Mouse (Mus musculus): ENCODE measurements around the gene Nsmce3. TPM values are rescaled to one million over a fixed set of nuclear protein-coding genes. Genes with fewer than 3 reads are reported as not detected.

Nsmce3 gene
- 8.0 and 8.1 TPM in 2 replicates for polyA plus RNA-seq (2015; fragmentation: Nextera tagmentation; extraction: Ambion mirVana)

- H3K4me2 ChIP-seq = peak within 1 kb of the TSS; percentile 96
- peaks cover 8% of the 10 kb centered on the region; the same call in 1 of the 2 replicates for H3K36me3 ChIP-seq
- H3K4me1 ChIP-seq = peaks cover 19% of the 10 kb centered on the region
- peaks cover 8% of the 10 kb centered on the region for H3K27me3 ChIP-seq (replicated peaks)
- peak within 1 kb of the TSS; percentile 97 for H3K9ac ChIP-seq
- ATAC-seq (ENCODE audit: extremely low read depth, insufficient number of reproducible peaks, low FRiP score, low TSS enrichment) = peak; percentile 95
- H3K4me3 ChIP-seq = peak within 1 kb of the TSS; percentile 96
- no peaks in the 10 kb centered on the region for H3K9me3 ChIP-seq
- peak within 1 kb of the TSS; percentile 96 for H3K27ac ChIP-seq (replicated peaks)
- WGBS = under 1% methylated on average over 47 of the region's 57 CpGs
These were observed at the start of gene Nsmce3 for GRCm38 (mm10) chr7:64872743-64873241. Nsmce3 (minus strand) TSS chr7:64872997.

- Histone ChIP-seq H3K4me1 (no peaks in the 10 kb centered on the region), H3K27ac (replicated peaks) (no peak overlapping the region)
These were observed 48.4 kb upstream of the Nsmce3 start for GRCm38 (mm10) chr7:64921189-64921588.

GRCm38 (mm10) chr7:64920735-64921134 lies 47.9 kb upstream of the Nsmce3 start:
- Histone ChIP-seq H3K9ac (no peak overlapping the region), H3K27me3 (replicated peaks) (no peaks in the 10 kb centered on the region), H3K4me1 (no peaks in the 10 kb centered on the region), H3K36me3 (no peaks in the 10 kb centered on the region), H3K4me2 (no peak overlapping the region), H3K4me3 (no peak overlapping the region), H3K27ac (replicated peaks) (no peak overlapping the region), H3K9me3 (no peaks in the 10 kb centered on the region)
- no peak for ATAC-seq (ENCODE audit: extremely low read depth, insufficient number of reproducible peaks, low FRiP score, low TSS enrichment)
- WGBS = 69% methylated on average over 5 of the region's 5 CpGs

More at GRCm38 (mm10) chr7:64921189-64921588, 48.4 kb upstream of the Nsmce3 start:
- Histone ChIP-seq H3K4me3 (no peak overlapping the region), H3K27me3 (replicated peaks) (no peaks in the 10 kb centered on the region), H3K9me3 (no peaks in the 10 kb centered on the region), H3K4me2 (no peak overlapping the region), H3K36me3 (no peaks in the 10 kb centered on the region), H3K9ac (no peak overlapping the region)
- ATAC-seq (ENCODE audit: extremely low read depth, insufficient number of reproducible peaks, low FRiP score, low TSS enrichment) = no peak
- 77% methylated on average over 13 of the region's 13 CpGs for WGBS

GRCm38 (mm10) chr7:64916654-64917053 lies 43.9 kb upstream of the Nsmce3 start:
- ATAC-seq (ENCODE audit: extremely low read depth, insufficient number of reproducible peaks, low FRiP score, low TSS enrichment) = no peak
- H3K9me3 ChIP-seq = no peaks in the 10 kb centered on the region
- no peaks in the 10 kb centered on the region for H3K36me3 ChIP-seq
- no peaks in the 10 kb centered on the region for H3K27me3 ChIP-seq (replicated peaks)
- WGBS = 33% methylated on average over 7 of the region's 7 CpGs
- H3K4me3 ChIP-seq = no peak overlapping the region
- H3K27ac ChIP-seq (replicated peaks) = no peak overlapping the region
- H3K9ac ChIP-seq = no peak overlapping the region
- H3K4me1 ChIP-seq = no peaks in the 10 kb centered on the region
- peak overlapping the region; percentile 21; the same call in 1 of the 2 replicates for H3K4me2 ChIP-seq

- no peak for ATAC-seq (ENCODE audit: extremely low read depth, insufficient number of reproducible peaks, low FRiP score, low TSS enrichment)
- no peaks in the 10 kb centered on the region for H3K27me3 ChIP-seq (replicated peaks)
- no peaks in the 10 kb centered on the region for H3K9me3 ChIP-seq
- no peaks in the 10 kb centered on the region for H3K36me3 ChIP-seq
- WGBS = 56% methylated on average over 2 of the region's 2 CpGs
- H3K4me3 ChIP-seq = no peak overlapping the region
- no peak overlapping the region for H3K9ac ChIP-seq
- H3K4me2 ChIP-seq = no peak overlapping the region
- H3K4me1 ChIP-seq = no peaks in the 10 kb centered on the region
- no peak overlapping the region for H3K27ac ChIP-seq (replicated peaks)
These were observed 42.3 kb upstream of the Nsmce3 start for GRCm38 (mm10) chr7:64915121-64915520.

- WGBS = 55% methylated on average over 2 of the region's 2 CpGs
- H3K4me1 ChIP-seq = no peaks in the 10 kb centered on the region
- no peaks in the 10 kb centered on the region for H3K9me3 ChIP-seq
- ATAC-seq (ENCODE audit: extremely low read depth, insufficient number of reproducible peaks, low FRiP score, low TSS enrichment) = no peak
- no peak overlapping the region for H3K9ac ChIP-seq
- no peaks in the 10 kb centered on the region for H3K36me3 ChIP-seq
- no peak overlapping the region for H3K4me2 ChIP-seq
- no peaks in the 10 kb centered on the region for H3K27me3 ChIP-seq (replicated peaks)
- no peak overlapping the region for H3K27ac ChIP-seq (replicated peaks)
- no peak overlapping the region for H3K4me3 ChIP-seq
These were observed 39.1 kb upstream of the Nsmce3 start for GRCm38 (mm10) chr7:64911945-64912344.

GRCm38 (mm10) chr7:64910208-64910607 lies 37.4 kb upstream of the Nsmce3 start:
- ATAC-seq (ENCODE audit: extremely low read depth, insufficient number of reproducible peaks, low FRiP score, low TSS enrichment) = no peak
- no peaks in the 10 kb centered on the region for H3K27me3 ChIP-seq (replicated peaks)
- no peak overlapping the region for H3K9ac ChIP-seq
- 65% methylated on average over 2 of the region's 2 CpGs for WGBS
- H3K36me3 ChIP-seq = no peaks in the 10 kb centered on the region
- H3K4me3 ChIP-seq = no peak overlapping the region
- no peaks in the 10 kb centered on the region for H3K4me1 ChIP-seq
- H3K27ac ChIP-seq (replicated peaks) = no peak overlapping the region
- H3K4me2 ChIP-seq = no peak overlapping the region
- no peaks in the 10 kb centered on the region for H3K9me3 ChIP-seq

GRCm38 (mm10) chr7:64906955-64907354 lies 34.2 kb upstream of the Nsmce3 start:
- Histone ChIP-seq H3K9me3 (peaks cover 3% of the 10 kb centered on the region; the same call in 1 of the 2 replicates), H3K36me3 (no peaks in the 10 kb centered on the region), H3K4me1 (no peaks in the 10 kb centered on the region), H3K27ac (replicated peaks) (no peak overlapping the region), H3K9ac (no peak overlapping the region), H3K4me2 (no peak overlapping the region), H3K4me3 (no peak overlapping the region), H3K27me3 (replicated peaks) (no peaks in the 10 kb centered on the region)
- ATAC-seq (ENCODE audit: extremely low read depth, insufficient number of reproducible peaks, low FRiP score, low TSS enrichment) = no peak
- 53% methylated on average over 5 of the region's 5 CpGs for WGBS

- peaks cover 3% of the 10 kb centered on the region; the same call in 1 of the 2 replicates for H3K9me3 ChIP-seq
- H3K27ac ChIP-seq (replicated peaks) = no peak overlapping the region
- no peaks in the 10 kb centered on the region for H3K27me3 ChIP-seq (replicated peaks)
- no peak overlapping the region for H3K4me2 ChIP-seq
- H3K36me3 ChIP-seq = no peaks in the 10 kb centered on the region
- no peak for ATAC-seq (ENCODE audit: extremely low read depth, insufficient number of reproducible peaks, low FRiP score, low TSS enrichment)
- H3K4me1 ChIP-seq = no peaks in the 10 kb centered on the region
- no peak overlapping the region for H3K4me3 ChIP-seq
- H3K9ac ChIP-seq = no peak overlapping the region
- 83% methylated on average over 3 of the region's 3 CpGs for WGBS
These were observed 32.7 kb upstream of the Nsmce3 start for GRCm38 (mm10) chr7:64905506-64905905.

- H3K9me3 ChIP-seq = peaks cover 3% of the 10 kb centered on the region; the same call in 1 of the 2 replicates
- no peak overlapping the region for H3K9ac ChIP-seq
- no peak overlapping the region for H3K4me3 ChIP-seq
- H3K36me3 ChIP-seq = no peaks in the 10 kb centered on the region
- no peaks in the 10 kb centered on the region for H3K27me3 ChIP-seq (replicated peaks)
- 72% methylated on average over 2 of the region's 2 CpGs for WGBS
- H3K4me1 ChIP-seq = no peaks in the 10 kb centered on the region
- ATAC-seq (ENCODE audit: extremely low read depth, insufficient number of reproducible peaks, low FRiP score, low TSS enrichment) = no peak
- H3K27ac ChIP-seq (replicated peaks) = no peak overlapping the region
- no peak overlapping the region for H3K4me2 ChIP-seq
These were observed 27.5 kb upstream of the Nsmce3 start for GRCm38 (mm10) chr7:64900249-64900648.

GRCm38 (mm10) chr7:64896587-64896986 lies 23.8 kb upstream of the Nsmce3 start:
- Histone ChIP-seq H3K9ac (no peak overlapping the region), H3K36me3 (no peaks in the 10 kb centered on the region), H3K4me2 (no peak overlapping the region), H3K9me3 (no peaks in the 10 kb centered on the region), H3K27ac (replicated peaks) (no peak overlapping the region), H3K4me1 (no peaks in the 10 kb centered on the region), H3K27me3 (replicated peaks) (no peaks in the 10 kb centered on the region), H3K4me3 (no peak overlapping the region)
- no peak for ATAC-seq (ENCODE audit: extremely low read depth, insufficient number of reproducible peaks, low FRiP score, low TSS enrichment)
- WGBS = 79% methylated on average over 6 of the region's 6 CpGs

- H3K9me3 ChIP-seq = no peaks in the 10 kb centered on the region
- no peaks in the 10 kb centered on the region for H3K36me3 ChIP-seq
- no peak overlapping the region for H3K9ac ChIP-seq
- WGBS = 41% methylated on average over 5 of the region's 5 CpGs
- no peak overlapping the region for H3K27ac ChIP-seq (replicated peaks)
- ATAC-seq (ENCODE audit: extremely low read depth, insufficient number of reproducible peaks, low FRiP score, low TSS enrichment) = no peak
- peaks cover 6% of the 10 kb centered on the region for H3K4me1 ChIP-seq
- no peaks in the 10 kb centered on the region for H3K27me3 ChIP-seq (replicated peaks)
- no peak overlapping the region for H3K4me3 ChIP-seq
- no peak overlapping the region for H3K4me2 ChIP-seq
These were observed 22.9 kb upstream of the Nsmce3 start for GRCm38 (mm10) chr7:64895685-64896101.

Data from heart, embryonic 13.5 days (tissue).